Mouse (Mus musculus) thymus, adult 2 months (tissue): Measurements from ENCODE around the gene Soat1.

Experiments
- CTCF ChIP-seq: fragments of 200-500 bp; IDR thresholded peaks from 2 replicates; pipeline ENCODE4 v1.5.1; 2012; ENCODE audit warnings: mild to moderate bottlenecking, control low read depth, low read length, moderate library complexity, borderline replicate concordance; ENCODE audit not compliant: control insufficient read depth, poor library complexity, insufficient read depth; ENCODE audit errors: extremely low read depth
- POLR2A ChIP-seq: fragments of 200-500 bp; IDR thresholded peaks from 2 replicates; pipeline ENCODE4 v1.6.1; 2012; ENCODE audit warnings: mild to moderate bottlenecking, low read length, control low read depth, moderate library complexity; ENCODE audit not compliant: control insufficient read depth, poor library complexity, insufficient read depth; ENCODE audit errors: extremely low read depth

DNA sequence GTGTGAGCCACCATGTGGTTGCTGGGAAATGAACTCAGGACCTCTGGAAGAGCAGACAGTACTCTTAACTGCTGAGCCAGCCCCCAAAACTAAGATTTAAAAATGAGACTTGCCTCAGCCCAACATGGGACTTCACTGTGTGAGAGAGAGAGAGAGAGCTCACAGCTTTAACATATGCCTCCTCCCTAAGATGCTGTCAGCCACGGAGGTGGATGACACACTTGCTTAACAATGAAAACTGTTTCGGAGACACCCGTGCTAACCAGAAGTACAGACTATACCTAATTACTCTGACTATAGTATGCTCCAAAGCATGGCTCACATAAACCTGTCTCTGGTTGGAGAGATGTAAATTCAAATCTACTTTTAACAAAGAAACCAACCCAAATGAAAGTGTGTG, 40.6 kb downstream of the Soat1 start:
- TF ChIP-seq CTCF (no peak), POLR2A (no peak)
